Mouse (Mus musculus) cerebellum, adult 9-10 months (tissue): ENCODE measurements around the gene Htt.
"Not testable (repeated sequence)": the region's sequence is repeated elsewhere in the genome, so short reads cannot be mapped to it uniquely, and the experiment has no call there.

ENCODE experiments used
- DNase-seq: peaks from one replicate; pipeline ENCODE4 v3.0.0; 2022

Htt gene

GRCm38 (mm10) chr5:34761509-34761908 lies at the start of gene Htt:
Htt (plus strand) TSS chr5:34761740.
- peak; percentile 97 for DNase-seq

GRCm38 (mm10) chr5:34714371-34714770 lies 47.2 kb upstream of the Htt start:
- not testable (repeated sequence) for DNase-seq

- no peak for DNase-seq
These were observed 46.7 kb upstream of the Htt start for GRCm38 (mm10) chr5:34714816-34715215.

- DNase-seq = peak; percentile 37
These were observed 32.4 kb upstream of the Htt start for GRCm38 (mm10) chr5:34729141-34729540.

- no peak for DNase-seq
These were observed 31.3 kb upstream of the Htt start for GRCm38 (mm10) chr5:34730255-34730654.

- no peak for DNase-seq
These were observed 10.1 kb upstream of the Htt start for GRCm38 (mm10) chr5:34751477-34751876.

GRCm38 (mm10) chr5:34758762-34759161 lies 2.8 kb upstream of the Htt start:
- no peak for DNase-seq

GRCm38 (mm10) chr5:34760850-34761508 lies 561 bp upstream of the Htt start:
- no peak for DNase-seq

GRCm38 (mm10) chr5:34761934-34762611 lies 533 bp downstream of the Htt start:
- DNase-seq = peak; percentile 67

GRCm38 (mm10) chr5:34771818-34772217 lies 10.3 kb downstream of the Htt start:
- no peak for DNase-seq

GRCm38 (mm10) chr5:34772696-34773245 lies 11.2 kb downstream of the Htt start:
- DNase-seq = no peak

- no peak for DNase-seq
These were observed 11.9 kb downstream of the Htt start for GRCm38 (mm10) chr5:34773392-34773791.

GRCm38 (mm10) chr5:34785027-34785426 lies 23.5 kb downstream of the Htt start:
- DNase-seq = no peak

- DNase-seq = no peak
These were observed 29.6 kb downstream of the Htt start for GRCm38 (mm10) chr5:34791141-34791540.

- DNase-seq = no peak
These were observed 38.9 kb downstream of the Htt start for GRCm38 (mm10) chr5:34800292-34800953.

GRCm38 (mm10) chr5:34806038-34806437 lies 44.5 kb downstream of the Htt start:
- DNase-seq = no peak

GRCm38 (mm10) chr5:34822431-34823149 lies 61.0 kb downstream of the Htt start:
- DNase-seq = no peak

- no peak for DNase-seq
These were observed 92.5 kb downstream of the Htt start for GRCm38 (mm10) chr5:34854079-34854478.

GRCm38 (mm10) chr5:34865367-34865766 lies 103.8 kb downstream of the Htt start:
- DNase-seq = no peak

- DNase-seq = not testable (repeated sequence)
These were observed 118.8 kb downstream of the Htt start for GRCm38 (mm10) chr5:34880307-34880706.

- DNase-seq = no peak
These were observed 119.5 kb downstream of the Htt start for GRCm38 (mm10) chr5:34881023-34881422.

- DNase-seq = no peak
These were observed 123.7 kb downstream of the Htt start for GRCm38 (mm10) chr5:34885250-34885649.

- DNase-seq = no peak
These were observed 127.7 kb downstream of the Htt start for GRCm38 (mm10) chr5:34889252-34889651.
